Mouse (Mus musculus): ENCODE measurements around the gene Zc2hc1b.

- TF ChIP-seq CTCF (IDR thresholded peaks at IDR 0.05; ENCODE audit: extremely low read depth, insufficient read depth, low read length) (no peak), POLR2A (IDR thresholded peaks at IDR 0.05; ENCODE audit: extremely low read depth, insufficient read depth, low read length) (no peak)
These were observed 74.0 kb downstream of the Zc2hc1b start for GRCm38 (mm10) chr10:13103838-13104237.
